Mouse (Mus musculus): ENCODE data around the gene Tmem63a. TPM values are rescaled to one million over a fixed set of nuclear protein-coding genes. Genes with fewer than 3 reads are reported as not detected.

The Tmem63a gene
- polyA plus RNA-seq, 1 experiment from 2014 or later: 22.7 TPM

- peak; percentile 17; the same call in 1 of the 2 replicates for ATAC-seq
- H3K9me3 ChIP-seq (ENCODE audit: low read length): no peaks in the 10 kb centered on the region
- no peak overlapping the region for H3K4me2 ChIP-seq (replicated peaks; ENCODE audit: low read depth, low read length)
- no peaks in the 10 kb centered on the region for H3K27me3 ChIP-seq (replicated peaks; ENCODE audit: insufficient read depth, low read length)
- no peaks in the 10 kb centered on the region for H3K4me1 ChIP-seq (ENCODE audit: insufficient read depth, low read depth, low read length)
- H3K9ac ChIP-seq (replicated peaks; ENCODE audit: low read depth): no peak overlapping the region
- peak; percentile 40 for DNase-seq (ENCODE audit: low spot score)
- H3K4me3 ChIP-seq (ENCODE audit: low read depth, low read length): no peak overlapping the region
- TF ChIP-seq CTCF (IDR thresholded peaks at IDR 0.05) (peak; percentile 55), EP300 (IDR thresholded peaks at IDR 0.05) (no peak)
- H3K27ac ChIP-seq (ENCODE audit: low read length): no peak overlapping the region
- WGBS: 44% methylated on average over 8 of the region's 8 CpGs
- H3K36me3 ChIP-seq (ENCODE audit: insufficient read depth, low read length): 0 out of 2 replicates have a peak, but pooled peaks cover 7% of the 10 kb centered on the region
Measured at GRCm38 (mm10) chr1:180911138-180911537, 31.0 kb upstream of the Tmem63a start.

- no peak overlapping the region for H3K9ac ChIP-seq (replicated peaks; ENCODE audit: low read depth)
- no peaks in the 10 kb centered on the region for H3K9me3 ChIP-seq (ENCODE audit: low read length)
- H3K27me3 ChIP-seq (replicated peaks; ENCODE audit: insufficient read depth, low read length): no peaks in the 10 kb centered on the region
- H3K4me1 ChIP-seq (ENCODE audit: insufficient read depth, low read depth, low read length): no peaks in the 10 kb centered on the region
- no peak overlapping the region for H3K4me2 ChIP-seq (replicated peaks; ENCODE audit: low read depth, low read length)
- 0 out of 2 replicates have a peak, but pooled peaks cover 7% of the 10 kb centered on the region for H3K36me3 ChIP-seq (ENCODE audit: insufficient read depth, low read length)
- no peak overlapping the region for H3K4me3 ChIP-seq (ENCODE audit: low read depth, low read length)
- ATAC-seq: peak; percentile 24
- H3K27ac ChIP-seq (ENCODE audit: low read length): no peak overlapping the region
- TF ChIP-seq CTCF (IDR thresholded peaks at IDR 0.05) (no peak), EP300 (IDR thresholded peaks at IDR 0.05) (no peak)
- DNase-seq (ENCODE audit: low spot score): peak; percentile 37
- 56% methylated on average over 20 of the region's 20 CpGs for WGBS
Measured at GRCm38 (mm10) chr1:180911653-180912287, 30.4 kb upstream of the Tmem63a start.

GRCm38 (mm10) chr1:180912792-180913191, 29.4 kb upstream of the Tmem63a start:
- Histone ChIP-seq H3K36me3 (ENCODE audit: insufficient read depth, low read length) (0 out of 2 replicates have a peak, but pooled peaks cover 1% of the 10 kb centered on the region), H3K4me2 (replicated peaks; ENCODE audit: low read depth, low read length) (no peak overlapping the region), H3K27me3 (replicated peaks; ENCODE audit: insufficient read depth, low read length) (no peaks in the 10 kb centered on the region), H3K9ac (replicated peaks; ENCODE audit: low read depth) (no peak overlapping the region), H3K4me1 (ENCODE audit: insufficient read depth, low read depth, low read length) (no peaks in the 10 kb centered on the region), H3K4me3 (ENCODE audit: low read depth, low read length) (no peak overlapping the region), H3K27ac (ENCODE audit: low read length) (no peak overlapping the region), H3K9me3 (ENCODE audit: low read length) (no peaks in the 10 kb centered on the region)
- ATAC-seq (no peak), DNase-seq (ENCODE audit: low spot score) (no peak)
- TF ChIP-seq CTCF (IDR thresholded peaks at IDR 0.05) (no peak), EP300 (IDR thresholded peaks at IDR 0.05) (no peak)
- 67% methylated on average over 5 of the region's 5 CpGs for WGBS

GRCm38 (mm10) chr1:180913797-180914196, 28.3 kb upstream of the Tmem63a start:
- Histone ChIP-seq H3K27ac (ENCODE audit: low read length) (no peak overlapping the region), H3K4me2 (replicated peaks; ENCODE audit: low read depth, low read length) (no peak overlapping the region), H3K9ac (replicated peaks; ENCODE audit: low read depth) (no peak overlapping the region), H3K27me3 (replicated peaks; ENCODE audit: insufficient read depth, low read length) (no peaks in the 10 kb centered on the region), H3K9me3 (ENCODE audit: low read length) (no peaks in the 10 kb centered on the region), H3K36me3 (ENCODE audit: insufficient read depth, low read length) (no peaks in the 10 kb centered on the region), H3K4me3 (ENCODE audit: low read depth, low read length) (no peak overlapping the region), H3K4me1 (ENCODE audit: insufficient read depth, low read depth, low read length) (no peaks in the 10 kb centered on the region)
- peak; percentile 64 for ATAC-seq
- DNase-seq (ENCODE audit: low spot score): peak; percentile 66
- 41% methylated on average over 4 of the region's 4 CpGs for WGBS
- no peak for TF ChIP-seq EP300 (IDR thresholded peaks at IDR 0.05)
- TF ChIP-seq CTCF (IDR thresholded peaks at IDR 0.05): no peak

- no peaks in the 10 kb centered on the region for H3K9me3 ChIP-seq (ENCODE audit: low read length)
- H3K27me3 ChIP-seq (replicated peaks; ENCODE audit: insufficient read depth, low read length): no peaks in the 10 kb centered on the region
- H3K27ac ChIP-seq (ENCODE audit: low read length): no peak overlapping the region
- H3K4me3 ChIP-seq (ENCODE audit: low read depth, low read length): no peak overlapping the region
- H3K9ac ChIP-seq (replicated peaks; ENCODE audit: low read depth): no peak overlapping the region
- no peaks in the 10 kb centered on the region for H3K36me3 ChIP-seq (ENCODE audit: insufficient read depth, low read length)
- ATAC-seq (no peak), DNase-seq (ENCODE audit: low spot score) (no peak)
- no peak overlapping the region for H3K4me2 ChIP-seq (replicated peaks; ENCODE audit: low read depth, low read length)
- WGBS: 86% methylated on average over 11 of the region's 11 CpGs
- H3K4me1 ChIP-seq (ENCODE audit: insufficient read depth, low read depth, low read length): no peaks in the 10 kb centered on the region
- TF ChIP-seq CTCF (IDR thresholded peaks at IDR 0.05) (no peak), EP300 (IDR thresholded peaks at IDR 0.05) (no peak)
Measured at GRCm38 (mm10) chr1:180916425-180916824, 25.7 kb upstream of the Tmem63a start.

- TF ChIP-seq EP300 (IDR thresholded peaks at IDR 0.05) (no peak), CTCF (IDR thresholded peaks at IDR 0.05) (no peak)
- DNase-seq (ENCODE audit: low spot score) (no peak), ATAC-seq (no peak)
- no peaks in the 10 kb centered on the region for H3K4me1 ChIP-seq (ENCODE audit: insufficient read depth, low read depth, low read length)
- no peak overlapping the region for H3K4me2 ChIP-seq (replicated peaks; ENCODE audit: low read depth, low read length)
- no peak overlapping the region for H3K27ac ChIP-seq (ENCODE audit: low read length)
- H3K9me3 ChIP-seq (ENCODE audit: low read length): no peaks in the 10 kb centered on the region
- H3K27me3 ChIP-seq (replicated peaks; ENCODE audit: insufficient read depth, low read length): no peaks in the 10 kb centered on the region
- no peak overlapping the region for H3K9ac ChIP-seq (replicated peaks; ENCODE audit: low read depth)
- no peaks in the 10 kb centered on the region for H3K36me3 ChIP-seq (ENCODE audit: insufficient read depth, low read length)
- WGBS: 10% methylated on average over 1 of the region's 1 CpGs
- no peak overlapping the region for H3K4me3 ChIP-seq (ENCODE audit: low read depth, low read length)
Measured at GRCm38 (mm10) chr1:180917053-180917452, 25.1 kb upstream of the Tmem63a start.
